Mouse (Mus musculus): ENCODE data around the gene Dmbx1.

GRCm38 (mm10) chr4:115923262-115923880, 16.4 kb downstream of the Dmbx1 start:
- TF ChIP-seq GATA1 (IDR thresholded peaks at IDR 0.05; ENCODE audit: borderline replicate concordance, low read length) (no peak), FLI1 (IDR thresholded peaks at IDR 0.05; ENCODE audit: low read length) (no peak)

All from megakaryocyte, embryonic 14.5 days (primary cell).